Mouse (Mus musculus): ENCODE measurements around the gene Ust.

The Ust gene

DNA sequence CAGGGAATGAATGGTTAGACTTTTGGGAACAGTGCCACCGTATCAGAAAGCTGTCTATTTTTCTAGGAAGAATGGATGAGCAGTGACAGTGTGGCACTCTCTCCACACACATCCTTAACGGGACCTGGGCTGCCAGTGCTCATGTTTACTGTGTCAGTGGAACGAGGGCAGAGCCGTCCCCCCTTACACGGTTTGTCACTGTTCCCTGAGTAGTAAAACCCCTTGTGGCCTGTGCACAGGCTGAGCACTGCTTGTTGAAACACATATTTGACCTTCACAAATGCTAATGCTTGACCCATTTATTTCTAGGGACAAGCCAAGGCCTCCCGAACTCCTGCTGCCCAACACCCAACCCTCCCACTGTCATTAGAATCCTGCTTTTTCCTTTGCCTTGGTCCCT lies 209.2 kb downstream of the Ust start:
- DNase-seq, result no peak

DNA sequence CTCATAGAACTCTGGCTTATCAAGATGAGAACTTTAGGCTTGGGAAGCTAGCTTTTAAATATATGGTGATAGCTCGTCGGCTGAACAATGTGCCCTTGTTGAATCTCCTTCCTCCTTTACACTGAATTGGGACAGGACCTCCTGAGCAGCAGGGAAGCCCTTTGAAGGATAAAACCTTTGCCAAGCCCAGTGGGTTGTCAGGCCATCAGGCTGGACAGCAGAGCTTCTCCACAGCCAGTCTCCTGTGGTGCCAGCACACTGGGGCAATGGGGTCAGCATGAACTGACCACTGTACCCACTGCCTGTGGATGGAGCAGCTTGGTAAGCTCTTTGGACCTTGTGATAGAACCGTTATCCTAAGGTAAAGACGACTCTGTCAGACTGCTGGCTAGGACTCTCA lies 214.4 kb downstream of the Ust start:
- no peak for DNase-seq

DNA sequence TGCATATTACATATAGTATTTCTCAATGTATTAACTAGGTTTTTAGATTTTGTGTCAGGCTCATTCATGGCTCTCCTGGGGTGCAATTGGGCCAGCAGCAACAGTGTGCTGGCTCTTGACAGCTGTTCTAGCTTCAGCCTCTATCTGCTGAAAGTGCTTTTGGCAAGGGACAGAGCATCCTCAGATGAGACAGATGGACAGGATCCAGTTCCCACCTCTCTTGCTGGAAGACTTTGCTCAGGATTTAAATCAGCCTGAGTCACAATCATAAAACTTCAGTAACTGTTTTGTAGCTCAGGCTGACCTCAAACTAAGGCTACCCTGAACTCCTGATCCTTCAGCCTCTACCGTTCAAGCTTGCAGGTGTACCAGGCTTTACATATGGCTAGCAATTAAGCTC lies 219.5 kb downstream of the Ust start:
- DNase-seq, result no peak

DNA sequence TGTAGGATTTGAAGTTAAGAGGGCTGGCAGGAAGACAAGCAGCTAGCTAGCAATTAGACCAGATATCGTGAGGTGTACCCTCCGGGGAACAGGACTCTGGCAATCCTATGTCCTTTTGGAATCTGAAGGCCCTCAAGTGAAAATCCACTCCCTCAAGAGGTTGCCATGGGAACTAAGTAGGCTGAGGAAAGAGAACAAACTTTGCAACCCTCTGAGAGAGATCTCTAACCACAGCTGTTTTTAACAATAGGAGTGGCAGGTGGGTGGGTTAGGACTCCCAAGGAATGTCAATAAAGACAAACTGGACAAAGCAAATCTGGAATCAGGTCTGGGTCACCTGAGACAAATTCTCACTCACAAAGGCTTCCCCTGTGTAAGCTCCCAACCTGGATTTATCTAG lies 221.4 kb downstream of the Ust start:
- no peak for DNase-seq

DNA sequence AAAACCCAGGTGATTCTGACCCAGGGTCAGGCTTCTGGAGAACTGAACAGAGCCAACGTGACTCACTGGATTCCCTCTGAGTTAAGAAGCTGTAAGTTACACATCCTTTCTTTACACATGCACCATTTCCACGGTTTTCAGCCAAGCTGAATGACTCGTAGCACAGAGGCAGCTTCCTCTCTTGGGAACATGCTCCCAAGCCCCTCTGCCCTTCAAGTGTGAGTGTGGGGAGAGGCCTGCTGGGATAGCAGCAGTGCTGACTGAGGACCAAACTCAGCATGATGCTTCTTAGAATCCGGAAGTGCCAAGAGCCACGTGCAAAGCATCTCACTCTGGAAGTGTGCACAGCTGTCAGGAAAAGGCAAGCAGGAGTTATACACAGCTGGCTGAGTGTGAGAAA lies 228.0 kb downstream of the Ust start:
- DNase-seq, result no peak

- DNase-seq, result peak; percentile 5 to 17
Observed at GRCm38 (mm10) chr10:8287350-8287791, 231.3 kb downstream of the Ust start.

GRCm38 (mm10) chr10:8283991-8284390 lies 234.6 kb downstream of the Ust start:
- no peak for DNase-seq

GRCm38 (mm10) chr10:8277094-8277493 lies 241.5 kb downstream of the Ust start:
- DNase-seq, result no peak

DNA sequence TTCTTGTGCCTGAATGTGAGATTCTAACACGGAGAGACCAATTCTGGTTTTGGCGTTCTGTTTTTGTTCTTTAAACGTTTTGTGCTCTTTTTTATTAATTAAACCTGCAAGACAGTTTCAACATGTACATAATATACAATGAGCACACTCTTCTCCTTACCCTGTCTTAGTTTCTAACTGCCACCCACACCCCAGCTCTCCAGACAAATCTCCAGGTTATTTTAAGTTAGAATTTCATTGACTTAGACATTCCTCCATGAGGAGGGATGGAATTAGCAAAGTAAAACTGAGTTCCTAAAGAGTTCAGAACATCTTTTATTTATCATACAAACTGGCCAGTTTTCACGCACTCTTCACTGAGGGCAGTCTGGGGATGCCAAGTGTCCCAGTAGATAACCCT lies 248.9 kb downstream of the Ust start:
- DNase-seq, result no peak

DNA sequence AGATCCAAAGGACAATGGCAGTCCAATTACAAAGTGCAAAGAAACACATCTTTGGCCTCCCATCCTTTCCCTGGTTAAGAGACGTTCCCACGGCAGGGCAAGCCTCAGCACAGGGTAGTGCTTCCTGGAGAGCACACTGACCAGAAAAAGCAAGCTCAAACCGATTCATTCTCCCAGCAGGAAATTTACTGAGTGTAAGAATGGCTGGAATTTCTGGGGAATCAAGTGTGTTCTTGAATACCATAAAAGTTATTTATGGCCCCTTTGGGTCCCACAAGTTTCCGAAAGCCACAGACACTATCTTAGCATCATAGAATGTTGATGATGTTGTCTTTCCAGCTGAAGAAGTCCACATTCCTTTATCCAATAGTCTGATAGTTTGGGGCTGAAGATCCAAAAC lies 258.9 kb downstream of the Ust start:
- DNase-seq, result no peak

GRCm38 (mm10) chr10:8250005-8250404 lies 268.6 kb downstream of the Ust start:
- DNase-seq, result no peak

GRCm38 (mm10) chr10:8242336-8242735 lies 276.3 kb downstream of the Ust start:
- peak in 1 of 2 experiments; percentile 32 for DNase-seq

DNA sequence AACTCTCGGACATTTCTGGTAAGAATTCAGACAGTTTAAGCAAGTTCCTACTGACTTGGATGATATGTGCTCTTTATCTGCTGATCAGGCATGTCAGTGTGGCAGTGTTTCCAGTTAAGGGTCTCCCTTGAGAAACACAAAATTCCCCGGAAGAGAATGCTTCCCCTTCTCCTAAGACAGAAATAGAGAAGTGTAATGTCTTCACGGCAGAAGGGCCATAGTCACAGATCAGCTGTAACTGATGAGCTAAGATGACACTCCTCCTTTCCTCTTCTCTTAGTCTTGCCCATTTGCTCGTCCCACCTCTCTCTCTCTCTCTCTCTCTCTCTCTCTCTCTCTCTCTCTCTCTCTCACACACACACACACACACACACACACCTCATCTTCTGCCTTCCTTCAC lies 277.9 kb downstream of the Ust start:
- DNase-seq, result no peak

- peak; percentile 25 to 44 for DNase-seq
Observed at GRCm38 (mm10) chr10:8240242-8240641, 278.4 kb downstream of the Ust start.

GRCm38 (mm10) chr10:8236780-8237571 lies 281.6 kb downstream of the Ust start:
- no peak for DNase-seq

GRCm38 (mm10) chr10:8233148-8233901 lies 285.3 kb downstream of the Ust start:
- DNase-seq, result no peak

DNA sequence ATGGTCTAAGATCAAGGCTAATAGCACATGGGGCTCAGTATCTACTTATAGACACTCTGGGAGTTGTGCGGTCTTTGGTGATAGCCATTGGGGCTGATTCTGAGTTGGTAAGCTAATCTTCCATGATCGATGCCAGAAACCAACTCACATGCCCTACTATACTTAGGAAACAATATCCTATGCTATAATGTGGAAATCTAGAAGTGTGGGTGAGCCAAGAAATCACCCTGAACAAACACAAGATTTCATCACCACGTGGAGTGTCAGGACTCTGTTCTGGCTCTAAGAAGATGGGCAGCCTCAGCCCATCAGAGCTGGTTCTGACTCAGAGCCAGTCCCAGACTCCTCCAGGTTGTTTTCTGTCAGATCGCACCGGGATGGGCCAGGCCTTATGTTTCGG lies 286.1 kb downstream of the Ust start:
- no peak for DNase-seq

DNA sequence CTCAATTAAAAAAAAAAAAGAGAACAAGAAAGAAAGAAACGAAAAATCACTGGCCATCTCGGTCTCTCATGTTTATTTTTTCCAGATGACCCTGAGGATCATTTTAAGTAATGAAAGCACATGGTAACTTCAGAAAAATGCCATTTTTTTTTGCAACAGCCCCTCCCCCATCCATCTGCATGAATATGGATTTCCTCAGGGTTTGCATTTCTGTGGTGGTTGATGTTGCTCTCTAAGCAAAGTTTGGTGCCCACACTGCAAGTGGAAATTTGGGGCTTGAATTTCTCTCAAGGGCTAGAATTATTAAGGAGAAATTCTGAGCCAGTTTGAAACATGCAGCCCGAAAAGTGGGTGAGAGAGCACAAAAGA lies 290.3 kb downstream of the Ust start:
- DNase-seq, result no peak

DNA sequence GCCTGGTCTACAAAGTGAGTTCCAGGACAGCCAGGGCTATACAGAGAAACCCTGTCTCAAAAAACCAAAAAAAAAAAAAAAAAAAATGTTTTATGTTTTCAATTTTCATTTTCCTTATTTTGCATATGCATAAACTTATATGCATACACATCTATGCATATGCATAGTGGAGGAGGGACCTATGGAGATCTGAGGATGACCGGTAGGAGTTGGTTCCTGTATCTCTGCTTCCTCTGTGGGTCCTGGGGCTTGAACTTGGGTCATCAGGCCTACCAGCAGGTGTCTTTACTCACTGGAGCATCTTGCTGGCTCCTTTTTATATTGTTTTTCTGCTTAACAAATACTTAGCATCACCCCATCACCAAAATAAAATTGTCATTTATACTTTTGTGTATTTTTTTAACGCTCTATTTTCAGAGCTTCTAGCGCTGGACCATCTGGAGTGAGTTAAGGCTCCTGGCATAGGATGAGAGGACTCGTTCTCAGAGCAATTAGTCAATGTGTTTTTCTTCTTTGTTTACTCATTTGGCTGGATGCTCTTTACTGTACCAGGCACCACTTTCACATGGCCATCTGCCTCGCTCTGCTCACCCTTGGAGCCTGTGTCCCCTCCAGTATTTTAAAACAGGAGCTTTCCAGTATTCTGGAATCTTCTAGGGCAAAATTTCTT lies 290.8 kb downstream of the Ust start:
- no peak for DNase-seq

- DNase-seq, result peak; percentile 23 to 54
Observed at GRCm38 (mm10) chr10:8226650-8227049, 292.0 kb downstream of the Ust start.

GRCm38 (mm10) chr10:8224641-8225040 lies 294.0 kb downstream of the Ust start:
- DNase-seq, result no peak

- DNase-seq, result no peak
Observed at GRCm38 (mm10) chr10:8224046-8224445, 294.6 kb downstream of the Ust start.

DNA sequence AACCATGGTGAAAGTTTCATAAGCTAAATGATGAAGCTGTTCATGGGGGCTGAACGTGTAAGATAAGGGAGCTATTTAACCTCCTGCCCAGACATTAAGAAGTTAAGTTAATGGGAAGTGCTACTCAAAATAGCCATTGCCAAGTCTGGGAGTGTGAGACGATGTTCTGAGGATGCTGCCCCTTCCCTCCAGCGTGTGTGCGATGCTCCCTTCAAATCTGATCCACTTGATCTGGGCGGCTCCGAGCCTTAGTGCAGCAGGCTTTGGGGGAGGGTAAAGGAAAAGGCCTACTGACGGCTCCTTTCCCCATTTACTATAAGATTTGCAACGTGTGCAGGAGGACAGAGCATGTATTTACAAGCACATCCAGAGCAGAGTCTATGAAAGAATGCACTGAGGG lies 301.7 kb downstream of the Ust start:
- no peak for DNase-seq

DNA sequence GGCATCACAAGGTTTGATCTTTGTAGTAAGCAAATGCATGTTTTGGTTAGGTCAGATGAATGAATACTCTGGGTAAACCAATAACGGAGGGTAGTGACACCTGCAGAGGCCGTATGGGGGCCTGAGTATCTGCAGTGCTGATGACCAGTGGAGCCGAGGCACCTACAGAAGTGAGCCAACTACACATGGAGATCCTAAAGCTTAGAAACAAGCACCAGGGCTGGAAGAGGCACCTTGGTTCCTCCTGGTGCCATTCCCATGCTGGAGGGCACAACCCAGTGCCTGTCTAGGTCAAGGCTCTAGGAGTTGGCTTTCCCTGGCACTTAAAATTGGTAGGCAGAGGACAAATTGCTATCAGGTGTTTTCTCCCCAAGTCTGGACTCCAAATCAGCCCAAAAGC lies 303.4 kb downstream of the Ust start:
- no peak for DNase-seq
